Mouse (Mus musculus): Measurements from ENCODE around the gene Nrl. TPM values are rescaled to one million over a fixed set of nuclear protein-coding genes. Genes with fewer than 3 reads are reported as not detected.

The Nrl gene
- total RNA-seq (2021) = not detected
- long read RNA-seq, experiment 1 = 0 reads
- long read RNA-seq, experiment 2 = 0 reads

DNA sequence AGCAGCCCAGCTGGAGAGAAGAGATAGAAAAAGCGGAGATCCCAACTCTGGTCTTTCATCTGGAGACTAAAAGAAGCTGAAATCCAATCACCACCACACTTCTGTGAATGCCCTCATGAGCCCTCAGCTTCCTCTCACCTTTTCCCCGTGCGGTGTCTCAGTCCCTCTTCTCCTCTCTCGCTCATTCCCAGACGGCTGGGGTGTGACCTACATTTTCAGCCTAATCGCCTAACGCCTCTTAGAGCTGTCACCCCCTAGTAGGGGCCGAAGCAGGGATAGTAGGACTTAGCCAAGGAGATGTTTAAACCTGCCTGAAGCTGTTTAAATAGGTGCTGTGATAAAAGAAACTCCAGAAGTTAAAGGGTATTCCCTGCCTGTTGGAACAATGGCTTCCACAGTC, at the start of gene Nrl:
Nrl (minus strand) TSS at position 197 of the 400 bp plus-strand sequence.
- DNase-seq = no peak

- no peak for DNase-seq
Measured at GRCm38 (mm10) chr14:55571760-55572159, 47.0 kb upstream of the Nrl start.

DNA sequence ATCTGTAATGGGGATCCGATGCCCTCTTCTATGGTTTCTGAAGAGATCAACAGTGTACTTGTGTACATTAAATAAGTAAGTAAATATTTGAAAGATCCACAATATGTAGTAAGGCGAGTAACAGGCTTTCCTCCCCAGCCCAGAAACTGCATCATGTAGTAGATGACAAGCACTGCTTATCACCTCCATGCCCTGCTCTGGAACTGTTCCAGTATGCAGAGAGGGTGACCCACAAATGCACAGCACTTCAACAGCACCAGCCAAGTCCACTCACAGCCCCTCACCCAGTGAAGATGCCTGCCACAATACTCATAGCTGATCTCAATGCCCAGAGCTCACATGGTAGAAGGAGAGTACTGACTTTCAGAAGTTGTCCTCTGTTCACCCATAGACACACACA, 45.8 kb upstream of the Nrl start:
- DNase-seq = no peak

GRCm38 (mm10) chr14:55567496-55567895, 42.7 kb upstream of the Nrl start:
- DNase-seq = no peak

GRCm38 (mm10) chr14:55565748-55566147, 41.0 kb upstream of the Nrl start:
- no peak for DNase-seq

GRCm38 (mm10) chr14:55563249-55563648, 38.5 kb upstream of the Nrl start:
- DNase-seq = no peak

DNA sequence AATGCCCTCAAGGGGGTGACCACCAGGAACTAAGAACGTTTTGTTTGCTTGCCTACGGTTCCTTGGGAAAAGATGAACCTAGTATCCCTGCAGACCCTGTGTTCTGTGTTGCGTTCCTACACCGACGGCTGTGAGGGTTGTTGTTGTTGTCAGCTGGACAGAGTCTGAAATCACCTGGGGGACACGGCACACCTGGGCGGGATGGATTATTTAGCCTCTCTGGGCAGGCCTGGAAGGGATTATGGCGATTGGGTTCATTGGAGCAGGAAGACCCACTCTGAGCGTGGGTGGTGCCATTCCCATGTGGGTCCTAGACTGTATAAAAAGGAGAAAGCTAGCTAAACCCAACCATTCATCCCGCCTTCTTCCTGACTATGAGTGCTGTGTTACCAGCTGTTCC, 37.1 kb upstream of the Nrl start:
- DNase-seq = no peak

- peak; percentile 98 for DNase-seq
Measured at GRCm38 (mm10) chr14:55560202-55561073, 35.7 kb upstream of the Nrl start, which contains the start of gene A730061H03Rik. A730061H03Rik (minus strand) TSS chr14:55560406.

DNA sequence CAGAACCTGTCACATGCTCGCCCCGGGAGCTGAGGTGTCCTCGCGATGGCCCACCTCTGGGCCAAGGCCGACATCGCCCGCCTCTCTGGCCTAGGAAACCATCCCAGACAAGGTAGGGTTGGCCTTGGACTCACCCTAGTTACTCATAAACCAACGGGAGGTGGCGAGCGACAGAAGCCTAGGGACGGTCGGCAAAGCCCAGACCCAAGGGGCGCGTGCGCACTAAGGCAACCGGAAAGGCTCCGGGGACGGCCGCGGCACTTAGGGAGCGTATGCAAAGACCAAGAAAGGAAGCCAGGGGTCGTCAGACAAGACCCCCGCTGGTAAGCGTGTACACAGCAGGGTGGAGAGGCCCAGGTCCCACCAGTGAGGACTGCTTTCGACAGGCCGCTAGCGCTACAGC, 35.0 kb upstream of the Nrl start, which contains the start of gene Dcaf11:
Dcaf11 (plus strand) TSS at position 208 of the 403 bp plus-strand sequence.
- peak; percentile 94 for DNase-seq

- no peak for DNase-seq
Measured at GRCm38 (mm10) chr14:55558740-55559448, 34.1 kb upstream of the Nrl start.

DNA sequence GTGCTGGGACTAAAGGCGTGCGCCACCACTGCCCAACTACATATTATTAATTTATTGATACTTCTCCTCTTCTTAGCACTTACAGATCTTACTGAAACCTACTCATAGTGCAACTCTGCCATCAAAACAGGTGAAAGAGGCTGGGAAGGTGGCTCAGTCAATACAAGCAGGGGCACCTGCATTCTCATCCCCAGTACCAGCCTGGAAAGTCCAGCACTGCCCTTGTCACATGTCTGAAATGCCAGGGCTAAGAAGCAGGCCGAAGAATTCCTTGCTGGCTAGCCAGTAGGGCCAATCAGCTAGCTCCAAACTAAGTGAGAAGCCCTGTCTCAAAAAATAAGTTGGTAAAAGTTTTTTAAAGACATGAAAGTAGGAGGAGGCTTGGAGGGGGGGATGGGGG, 32.8 kb upstream of the Nrl start:
- no peak for DNase-seq

GRCm38 (mm10) chr14:55557003-55557402, 32.2 kb upstream of the Nrl start:
- DNase-seq = peak; percentile 80 to 88

DNA sequence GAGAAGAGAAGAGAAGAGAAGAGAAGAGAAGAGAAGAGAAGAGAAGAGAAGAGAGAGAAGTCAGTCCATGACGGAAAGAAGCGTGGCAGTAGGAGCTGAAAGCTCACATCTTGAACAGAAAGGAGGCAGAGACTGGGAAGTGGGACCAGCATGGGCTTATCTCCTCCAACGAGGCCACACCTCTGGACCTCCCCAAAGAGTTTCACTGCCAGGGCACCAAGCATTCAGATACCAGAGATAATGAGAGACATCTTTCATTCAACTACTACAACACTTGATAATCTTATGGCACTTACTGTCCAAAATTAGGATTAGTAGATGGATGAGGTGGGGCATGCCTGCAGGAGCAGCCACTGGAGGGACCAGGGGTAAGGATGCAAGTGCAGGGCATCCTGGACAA, 31.0 kb upstream of the Nrl start:
- no peak for DNase-seq

- DNase-seq = no peak
Measured at GRCm38 (mm10) chr14:55554635-55555034, 29.9 kb upstream of the Nrl start.

GRCm38 (mm10) chr14:55551794-55552193, 27.0 kb upstream of the Nrl start:
- no peak for DNase-seq

DNA sequence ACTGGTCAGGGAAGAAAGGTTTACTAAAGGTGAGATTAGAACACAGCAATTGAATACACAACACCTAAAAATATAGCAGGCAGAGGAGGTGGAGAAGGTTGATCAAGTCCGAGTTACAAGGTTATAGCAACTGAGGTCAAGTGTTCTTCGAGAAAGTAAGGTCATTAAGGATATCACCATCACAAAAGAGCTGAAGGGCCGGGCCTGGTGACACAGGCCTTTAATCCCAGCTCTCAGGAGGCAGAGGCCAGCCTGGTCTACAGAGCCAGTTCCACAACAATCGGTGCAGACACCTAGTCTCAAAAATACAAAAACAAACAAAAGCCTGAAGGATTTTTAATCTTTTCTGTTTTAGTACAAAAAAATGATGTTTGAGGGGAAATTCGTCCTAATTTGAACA, 26.6 kb upstream of the Nrl start:
- DNase-seq = no peak

DNA sequence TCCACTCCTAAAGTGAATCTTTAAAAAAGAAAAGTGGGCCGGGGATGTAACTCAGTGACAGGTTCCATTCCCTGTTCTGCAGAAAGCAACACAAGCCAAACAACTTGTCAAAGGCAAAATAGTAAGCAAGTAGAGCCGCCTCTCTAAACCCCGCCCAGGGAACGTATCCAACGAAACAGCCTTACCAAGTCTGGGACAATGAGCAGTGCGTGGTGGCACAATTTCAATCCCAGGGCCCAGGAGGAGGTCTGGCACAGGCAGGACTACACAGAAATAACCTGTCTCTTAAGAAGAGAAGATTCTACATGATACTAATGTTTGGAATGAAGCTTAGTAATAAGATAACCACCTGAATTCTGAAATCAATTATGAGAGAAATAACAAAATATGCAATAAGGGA, 25.4 kb upstream of the Nrl start:
- DNase-seq = no peak

DNA sequence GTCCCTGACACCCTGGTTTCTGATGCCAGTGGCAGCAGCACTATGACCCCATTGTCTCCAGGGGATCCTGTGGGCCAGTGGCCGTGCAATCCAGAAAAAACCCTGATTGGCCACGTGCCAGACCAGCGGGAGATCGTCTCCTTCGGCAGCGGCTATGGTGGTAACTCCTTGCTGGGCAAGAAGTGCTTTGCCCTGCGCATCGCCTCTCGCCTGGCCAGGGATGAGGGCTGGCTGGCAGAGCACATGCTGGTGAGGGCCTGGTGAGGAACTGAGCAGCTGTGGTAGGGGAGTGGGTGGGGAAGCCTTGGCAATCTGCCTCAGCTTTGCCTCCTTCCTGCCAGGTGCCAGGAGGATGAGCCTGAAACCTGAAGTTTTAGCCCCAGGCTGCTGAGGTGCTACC, 19.6 kb upstream of the Nrl start:
- DNase-seq = no peak

GRCm38 (mm10) chr14:55542268-55542667, 17.5 kb upstream of the Nrl start:
- no peak for DNase-seq

DNA sequence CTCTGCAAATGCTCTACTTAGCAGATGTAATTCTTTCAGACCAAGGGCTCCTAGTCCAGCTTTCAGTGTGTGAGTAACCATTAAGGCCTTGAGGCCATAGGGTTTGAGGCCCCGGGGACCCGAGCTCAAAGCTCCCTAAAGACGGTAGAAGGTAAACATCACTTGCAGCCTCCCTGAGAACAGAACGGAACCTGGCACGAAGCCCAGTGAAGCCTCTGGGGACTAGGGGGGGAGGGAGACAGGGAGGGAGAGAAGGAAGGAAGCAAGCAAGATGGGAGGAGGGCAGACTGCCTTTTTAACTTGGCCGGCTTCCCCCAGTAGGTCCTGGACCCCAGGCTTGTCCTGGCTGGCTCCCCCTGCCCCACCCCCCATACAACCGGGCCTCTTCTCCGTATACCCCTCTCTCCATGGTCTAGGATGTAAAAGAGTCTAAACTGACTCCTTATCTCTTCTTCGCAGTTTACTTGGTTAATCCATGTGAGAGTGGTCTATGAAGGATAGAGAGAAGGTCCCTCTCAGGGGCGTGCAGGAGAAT, 16.1 kb upstream of the Nrl start:
- DNase-seq = peak; percentile 83 to 87

GRCm38 (mm10) chr14:55540067-55540786, 15.4 kb upstream of the Nrl start, which contains the start of gene Pck2:
Pck2 (plus strand) TSS chr14:55540266.
- DNase-seq = peak; percentile 94

GRCm38 (mm10) chr14:55536116-55536745, 11.4 kb upstream of the Nrl start:
- DNase-seq = peak; percentile 45 to 72
